Mouse (Mus musculus) adrenal gland, adult 8-10 months (tissue): ENCODE data around the gene Dr1. TPM values are rescaled to one million over a fixed set of nuclear protein-coding genes. Genes with fewer than 3 reads are reported as not detected.
"Not testable (repeated sequence)": the region's sequence is repeated elsewhere in the genome, so short reads cannot be mapped to it uniquely, and the experiment has no call there.

Source experiments
- DNase-seq: peaks from one replicate; pipeline ENCODE4 v3.0.0; 2022
- total RNA-seq, 4 experiments: library from RNA; stranded (reverse); gene quantifications; 2 replicates each; pipeline ENCODE4 v1.2.4; 2022

Gene Dr1
- 10 to 100 TPM; 30.6 to 33.8 (median 32.7) TPM for total RNA-seq

- peak; percentile 81 for DNase-seq
These were observed at the start of gene Dr1 for GRCm38 (mm10) chr5:108268127-108269062. Gene Dr1 (plus strand): TSS chr5:108268897.

GRCm38 (mm10) chr5:108224077-108224476 is 44.6 kb upstream of the Dr1 start:
- no peak for DNase-seq

- no peak for DNase-seq
These were observed 42.5 kb upstream of the Dr1 start for GRCm38 (mm10) chr5:108226159-108226558.

- DNase-seq: peak; percentile 50
These were observed 22.4 kb upstream of the Dr1 start for GRCm38 (mm10) chr5:108246314-108246765.

GRCm38 (mm10) chr5:108250033-108250432 is 18.7 kb upstream of the Dr1 start:
- no peak for DNase-seq

- no peak for DNase-seq
These were observed 13.4 kb upstream of the Dr1 start for GRCm38 (mm10) chr5:108255259-108255658.

- DNase-seq: no peak
These were observed 6.0 kb upstream of the Dr1 start for GRCm38 (mm10) chr5:108262722-108263121.

GRCm38 (mm10) chr5:108263785-108264184 is 4.9 kb upstream of the Dr1 start:
- DNase-seq: not testable (repeated sequence)

GRCm38 (mm10) chr5:108266990-108267389 is 1.7 kb upstream of the Dr1 start:
- no peak for DNase-seq

GRCm38 (mm10) chr5:108269063-108269810 is 540 bp downstream of the Dr1 start:
- DNase-seq: peak; percentile 9

- no peak for DNase-seq
These were observed 1.1 kb downstream of the Dr1 start for GRCm38 (mm10) chr5:108269811-108270151.

GRCm38 (mm10) chr5:108270415-108270814 is 1.7 kb downstream of the Dr1 start:
- DNase-seq: no peak

- not testable (repeated sequence) for DNase-seq
These were observed 2.6 kb downstream of the Dr1 start for GRCm38 (mm10) chr5:108271345-108271744.

- DNase-seq: no peak
These were observed 18.3 kb downstream of the Dr1 start for GRCm38 (mm10) chr5:108286957-108287356.

GRCm38 (mm10) chr5:108301567-108301966 is 32.9 kb downstream of the Dr1 start:
- DNase-seq: no peak

- DNase-seq: peak; percentile 92
These were observed 43.7 kb downstream of the Dr1 start, which contains the start of gene Pigg for GRCm38 (mm10) chr5:108312224-108313064. Gene Pigg (plus strand): TSS chr5:108312609.

- DNase-seq: no peak
These were observed 44.6 kb downstream of the Dr1 start for GRCm38 (mm10) chr5:108313065-108313860.
